Mouse (Mus musculus) CH12F3 (cell line): ENCODE measurements around the gene Hes5.

Source experiments
- in situ Hi-C: fragments of 300-500 bp; cut with MboI; formaldehyde crosslinking; loops from 2 replicates; pipeline ENCODE4 v1.14.3; 2020; ENCODE audit warnings: low sequenced_read_pairs

The Hes5 gene

DNA sequence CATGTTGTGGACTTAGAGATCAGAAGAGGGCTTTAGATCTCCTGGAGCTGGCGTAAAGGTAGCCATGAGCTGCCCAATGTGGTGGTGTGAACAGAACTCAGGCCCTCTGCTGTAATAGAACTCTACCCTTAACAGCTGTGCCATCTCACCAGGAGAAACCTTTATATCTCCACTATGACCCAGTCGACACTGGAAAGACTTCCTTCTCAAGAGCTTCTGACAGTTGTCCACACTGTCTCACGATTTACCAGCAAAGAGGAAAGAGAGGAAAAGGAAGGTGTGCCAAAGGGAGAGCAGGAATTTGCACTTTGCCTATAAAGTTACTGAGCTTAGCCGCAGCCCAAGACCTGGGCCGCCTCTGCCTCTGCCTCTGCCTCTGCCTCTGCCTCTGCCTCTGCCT is 18.9 kb upstream of the Hes5 start:
- in situ Hi-C loops = no loop called here

GRCm38 (mm10) chr4:154942632-154943322 is 17.9 kb upstream of the Hes5 start:
- in situ Hi-C loops = no loop called here

GRCm38 (mm10) chr4:154943323-154944039 is 17.2 kb upstream of the Hes5 start:
- in situ Hi-C loops = no loop called here

DNA sequence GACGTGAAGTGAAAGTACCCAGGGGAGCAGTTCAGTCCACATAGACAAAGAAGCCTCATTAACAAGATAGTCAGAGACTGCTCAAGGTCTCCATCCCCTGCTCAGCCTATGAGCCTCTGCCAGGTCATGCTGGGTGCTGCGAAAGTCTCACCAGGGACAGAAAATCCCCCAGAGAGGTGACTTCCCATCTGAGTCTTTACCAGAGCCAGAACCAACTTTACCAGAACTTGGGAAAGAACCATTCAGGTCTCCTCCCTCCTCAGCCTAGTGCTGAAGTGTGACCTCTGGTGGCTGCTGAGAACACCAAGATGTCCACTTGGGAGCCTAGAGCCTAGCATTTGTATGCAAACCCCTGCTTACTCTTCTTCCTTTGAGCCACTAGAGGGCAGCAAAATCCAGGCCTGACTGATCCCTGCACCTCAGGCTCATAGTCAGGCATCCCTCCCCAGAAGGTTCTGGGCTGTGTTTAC is 16.6 kb upstream of the Hes5 start:
- in situ Hi-C loops = no loop called here

DNA sequence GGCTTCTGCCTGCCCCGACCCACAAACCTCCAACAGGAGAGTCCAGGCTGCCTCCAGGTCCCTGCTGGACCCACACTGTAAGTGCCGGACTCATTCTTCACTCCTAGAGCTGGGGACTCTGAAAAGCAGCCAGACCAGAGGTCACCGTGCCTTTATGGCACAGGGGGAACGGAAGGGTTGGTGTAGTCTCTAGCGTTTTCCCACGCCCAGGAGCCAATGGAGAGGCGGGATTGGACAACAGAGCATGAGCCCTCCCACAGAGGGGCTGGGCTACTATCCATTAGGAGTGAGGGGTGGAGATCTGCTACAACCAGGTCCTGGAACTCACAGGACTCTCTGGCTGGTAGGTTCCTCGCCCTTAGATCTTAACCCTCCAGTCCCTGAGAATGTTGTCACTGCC is 14.4 kb upstream of the Hes5 start:
- in situ Hi-C loops = no loop called here

- in situ Hi-C loops = no loop called here
Observed at GRCm38 (mm10) chr4:154948066-154948939, 12.4 kb upstream of the Hes5 start.

DNA sequence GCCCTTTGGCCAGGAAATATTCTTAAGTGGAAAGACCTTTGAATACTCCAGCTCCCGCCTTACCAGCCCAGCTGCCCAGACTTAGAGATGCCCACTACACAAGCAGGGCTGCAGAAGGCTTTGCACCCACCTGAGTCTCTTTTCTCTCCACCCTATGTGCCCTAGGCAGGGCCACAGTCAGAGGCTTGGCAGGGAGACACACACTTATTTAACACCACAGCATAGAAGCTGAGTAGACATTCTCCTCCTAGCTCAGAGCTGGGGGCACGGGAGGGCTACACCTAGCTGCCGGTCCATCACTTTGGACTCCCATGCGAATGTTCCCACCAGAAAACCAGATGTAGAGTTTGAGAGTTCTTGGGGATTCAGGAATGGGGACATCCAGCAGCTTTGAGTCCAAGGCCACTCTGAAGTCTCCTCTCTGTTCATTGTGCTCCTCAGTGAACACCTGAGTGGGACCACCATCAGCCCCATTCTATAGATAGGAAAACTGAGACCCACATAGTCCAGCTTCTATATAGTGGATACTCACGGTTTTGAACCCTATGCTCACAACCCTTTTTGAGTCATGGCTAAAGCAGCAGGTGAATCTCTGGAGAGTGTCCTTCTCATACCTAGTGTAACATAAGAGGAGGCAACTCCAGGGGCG is 11.7 kb upstream of the Hes5 start:
- in situ Hi-C loops = no loop called here

GRCm38 (mm10) chr4:154949589-154949982 is 11.1 kb upstream of the Hes5 start:
- in situ Hi-C loops = no loop called here

DNA sequence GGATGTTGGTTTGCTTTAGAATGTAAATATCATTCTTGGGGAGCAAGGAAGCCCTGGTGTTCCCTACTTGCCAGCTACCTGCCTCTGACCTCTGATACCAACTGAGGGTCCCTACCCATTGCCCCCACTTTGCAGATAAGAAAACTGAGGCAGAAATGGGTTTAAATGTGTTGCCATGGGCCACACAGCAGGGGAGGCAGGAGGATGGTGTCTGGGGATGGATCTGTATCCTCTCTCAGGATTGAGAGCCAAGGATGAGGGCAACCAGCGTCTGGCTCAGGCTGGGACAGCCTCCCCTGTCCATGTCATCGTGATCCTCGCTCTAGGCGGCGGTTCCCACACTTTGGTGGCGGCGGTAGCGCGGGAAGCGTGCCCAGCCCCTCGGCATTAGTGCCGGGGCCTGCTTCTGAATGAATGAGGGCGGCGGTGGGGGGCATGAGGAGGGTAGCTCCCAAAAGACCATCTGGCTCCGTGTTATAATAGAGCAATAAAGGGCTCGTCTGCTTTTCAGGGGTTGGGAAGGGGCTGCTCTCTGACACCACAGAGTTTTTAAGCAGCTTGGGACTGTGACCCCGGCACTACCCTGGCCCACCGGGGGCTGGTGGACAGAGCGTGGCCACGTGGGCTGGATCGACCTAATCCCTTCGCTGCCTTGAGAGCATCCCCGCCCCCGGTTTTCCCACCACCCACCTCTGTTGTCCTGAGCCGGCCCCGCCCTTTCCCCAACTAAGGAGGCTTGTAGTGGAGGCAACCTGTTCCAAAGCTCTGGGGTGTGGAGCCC is 8.1 kb upstream of the Hes5 start:
- in situ Hi-C loops = loop anchor here (25.0 kb wide), 1 partner anchor 110 kb away; the partner anchor contains the start of genes Pex10 and Plch2

GRCm38 (mm10) chr4:154956604-154957003 is 4.1 kb upstream of the Hes5 start:
- in situ Hi-C loops = loop anchor here (25.0 kb wide), 1 partner anchor 106 kb away; the partner anchor contains the start of genes Pex10 and Plch2

DNA sequence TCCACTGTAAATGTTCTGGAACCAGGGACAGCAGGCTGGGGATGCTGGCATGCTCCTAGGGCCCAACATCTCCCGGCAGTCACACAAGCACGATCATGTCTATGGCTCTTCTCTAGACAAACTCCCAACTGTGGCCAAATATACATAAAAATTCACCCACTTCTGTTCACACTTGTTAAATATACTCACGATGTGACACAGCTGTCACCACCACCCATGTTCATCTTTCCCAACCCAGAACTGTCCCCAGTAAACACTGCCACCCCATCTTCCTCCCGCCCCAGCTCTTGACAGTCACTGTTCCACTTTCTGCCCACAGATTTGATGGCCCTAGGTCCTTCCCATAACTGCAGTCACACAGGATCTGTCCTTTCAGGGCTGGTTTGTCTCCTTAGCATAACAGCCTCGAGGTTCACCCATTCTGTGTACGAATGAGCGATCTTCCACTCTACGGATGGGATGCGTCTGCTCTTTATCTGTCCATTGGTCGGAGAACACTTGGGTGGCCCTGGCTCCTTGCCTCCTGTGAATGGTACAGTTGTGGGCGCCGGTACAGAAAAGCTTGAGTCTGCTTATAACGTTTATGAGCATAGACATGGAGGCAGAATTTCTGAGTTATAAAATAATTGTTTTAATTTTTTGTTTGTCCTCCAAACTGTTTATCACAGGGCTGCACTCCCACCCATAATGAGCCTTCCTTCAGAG is 3.3 kb upstream of the Hes5 start:
- in situ Hi-C loops = loop anchor here (25.0 kb wide), 1 partner anchor 105 kb away; the partner anchor contains the start of genes Pex10 and Plch2

DNA sequence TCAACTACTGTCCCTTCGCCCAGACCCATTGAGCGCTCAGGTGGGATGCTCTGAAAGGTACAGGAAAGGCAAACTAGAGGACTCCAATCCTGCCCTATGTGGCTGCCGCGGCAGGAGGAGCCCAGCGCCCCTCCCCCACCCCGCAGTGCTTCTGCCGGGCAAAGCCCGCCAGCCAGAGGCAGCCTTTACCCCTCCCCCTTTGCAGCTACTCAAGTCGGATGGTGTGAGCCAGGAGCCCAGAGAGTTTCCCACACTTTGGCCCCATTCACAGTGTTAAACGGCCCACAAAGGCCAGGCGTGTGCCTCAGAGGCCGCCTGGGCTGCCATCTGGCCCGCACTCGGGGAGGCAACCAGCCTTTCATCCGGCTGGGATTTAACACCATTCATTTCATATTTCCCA is 2.6 kb upstream of the Hes5 start:
- in situ Hi-C loops = loop anchor here (25.0 kb wide), 1 partner anchor 104 kb away; the partner anchor contains the start of genes Pex10 and Plch2

DNA sequence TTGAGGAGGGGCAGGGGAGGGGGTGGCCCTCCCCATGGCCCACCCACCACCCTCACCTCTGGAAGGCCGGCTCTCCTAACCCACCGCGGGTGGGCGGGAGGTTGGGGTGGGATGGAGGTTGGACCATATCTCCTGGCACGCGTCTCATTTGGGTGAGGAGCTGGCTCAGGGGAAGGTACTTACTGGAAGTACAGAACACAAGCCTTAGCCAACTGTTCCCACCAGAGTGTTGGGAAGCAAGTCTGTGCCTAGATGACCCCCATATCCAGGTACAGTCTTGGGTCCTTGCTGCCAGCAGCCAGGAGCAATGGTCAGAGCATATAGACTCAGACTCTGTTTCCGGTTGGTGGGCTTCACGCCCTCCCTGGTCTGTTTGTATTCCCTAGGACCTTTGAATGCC is 2.1 kb upstream of the Hes5 start:
- in situ Hi-C loops = loop anchor here (25.0 kb wide), 1 partner anchor 104 kb away; the partner anchor contains the start of genes Pex10 and Plch2

- in situ Hi-C loops = loop anchor here (25.0 kb wide), 1 partner anchor 102 kb away; the partner anchor contains the start of genes Pex10 and Plch2
Observed at GRCm38 (mm10) chr4:154960021-154960689, 568 bp upstream of the Hes5 start.

GRCm38 (mm10) chr4:154961226-154961738 is 559 bp downstream of the Hes5 start:
- in situ Hi-C loops = loop anchor here (25.0 kb wide), 1 partner anchor 101 kb away; the partner anchor contains the start of genes Pex10 and Plch2

DNA sequence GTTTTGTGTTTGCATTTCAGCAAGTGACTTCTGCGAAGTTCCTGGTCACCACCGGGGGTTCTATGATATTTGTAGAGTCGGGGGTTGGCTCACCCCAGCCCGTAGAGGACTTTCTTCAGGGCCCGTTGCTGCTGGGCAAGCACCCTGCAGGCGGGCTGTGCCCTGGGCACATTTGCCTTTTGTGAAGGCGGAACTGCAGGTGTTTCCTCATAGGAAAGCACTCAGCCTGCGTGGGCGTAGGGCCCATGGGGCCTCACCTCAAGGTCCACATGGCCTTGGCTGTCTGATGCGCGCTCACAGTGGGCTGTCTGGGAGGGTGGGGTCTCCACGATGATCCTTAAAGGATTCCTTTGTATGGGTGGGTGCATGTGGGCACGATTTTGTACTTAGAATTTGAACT is 1.2 kb downstream of the Hes5 start:
- in situ Hi-C loops = loop anchor here (25.0 kb wide), 1 partner anchor 100 kb away; the partner anchor contains the start of genes Pex10 and Plch2

GRCm38 (mm10) chr4:154962683-154963082 is 2.0 kb downstream of the Hes5 start:
- in situ Hi-C loops = loop anchor here (25.0 kb wide), 1 partner anchor 100 kb away; the partner anchor contains the start of genes Pex10 and Plch2
